Mouse (Mus musculus): ENCODE results near the gene Zfp524.

Gene Zfp524

GRCm38 (mm10) chr7:5051193-5052192 lies 37.3 kb downstream of the Zfp524 start, which contains the start of gene Zfp580:
Zfp580 (plus strand) TSS chr7:5051538.
- DNase-seq (ENCODE audit: extremely low spot score): peak; percentile 87

- no peak for DNase-seq (ENCODE audit: extremely low spot score)
Measured at GRCm38 (mm10) chr7:5052438-5052837, 38.2 kb downstream of the Zfp524 start.

- no peak for DNase-seq (ENCODE audit: extremely low spot score)
Measured at GRCm38 (mm10) chr7:5052931-5053343, 38.7 kb downstream of the Zfp524 start.

GRCm38 (mm10) chr7:5053456-5054179 lies 39.4 kb downstream of the Zfp524 start:
- DNase-seq (ENCODE audit: extremely low spot score): no peak

GRCm38 (mm10) chr7:5056651-5057263 lies 42.5 kb downstream of the Zfp524 start:
- no peak for DNase-seq (ENCODE audit: extremely low spot score)

GRCm38 (mm10) chr7:5057381-5057780 lies 43.2 kb downstream of the Zfp524 start:
- no peak for DNase-seq (ENCODE audit: extremely low spot score)

GRCm38 (mm10) chr7:5057804-5058203 lies 43.6 kb downstream of the Zfp524 start:
- no peak for DNase-seq (ENCODE audit: extremely low spot score)

- DNase-seq (ENCODE audit: extremely low spot score): no peak
Measured at GRCm38 (mm10) chr7:5058631-5059030, 44.4 kb downstream of the Zfp524 start.

- no peak for DNase-seq (ENCODE audit: extremely low spot score)
Measured at GRCm38 (mm10) chr7:5059421-5059820, 45.2 kb downstream of the Zfp524 start.

GRCm38 (mm10) chr7:5060239-5060731 lies 46.1 kb downstream of the Zfp524 start:
- DNase-seq (ENCODE audit: extremely low spot score): peak; percentile 81

GRCm38 (mm10) chr7:5060944-5061773 lies 46.9 kb downstream of the Zfp524 start:
- peak; percentile 96 for DNase-seq (ENCODE audit: extremely low spot score)

GRCm38 (mm10) chr7:5061774-5062359 lies 47.7 kb downstream of the Zfp524 start, which contains the start of gene U2af2:
U2af2 (plus strand) TSS chr7:5062143.
- peak; percentile 95 for DNase-seq (ENCODE audit: extremely low spot score)

GRCm38 (mm10) chr7:5062360-5063001 lies 48.3 kb downstream of the Zfp524 start:
- peak; percentile 88 for DNase-seq (ENCODE audit: extremely low spot score)

GRCm38 (mm10) chr7:5064886-5065285 lies 50.7 kb downstream of the Zfp524 start:
- no peak for DNase-seq (ENCODE audit: extremely low spot score)

Data from embryo, embryonic 9.5 days (tissue).